Mouse (Mus musculus): ENCODE data around the gene Vps8.

GRCm38 (mm10) chr16:21549751-21550150 lies 126.8 kb downstream of the Vps8 start:
- TF ChIP-seq CTCF (IDR thresholded peaks at IDR 0.05; ENCODE audit: borderline replicate concordance, control insufficient read depth, extremely low read depth, insufficient read depth, low read length, poor library complexity) = no peak
- TF ChIP-seq POLR2A (IDR thresholded peaks at IDR 0.05; ENCODE audit: control insufficient read depth, extremely low read depth, insufficient read depth, low read length, poor library complexity) = no peak
